Mouse (Mus musculus) MEL (cell line): ENCODE data around the gene Defa21. TPM values are rescaled to one million over a fixed set of nuclear protein-coding genes. Genes with fewer than 3 reads are reported as not detected.
"Not testable (repeated sequence)": the region's sequence is repeated elsewhere in the genome, so short reads cannot be mapped to it uniquely, and the experiment has no call there.

Experiments used
- DNase-seq: peaks from one replicate; pipeline ENCODE4 v3.0.0; 2011; ENCODE audit warnings: low read depth, low spot score
- H3K27ac ChIP-seq: 2 replicates; pipeline ENCODE4 v1.5.1; 2012; ENCODE audit warnings: low read depth, mild to moderate bottlenecking, control low read depth, low read length, moderate library complexity; ENCODE audit not compliant: control insufficient read depth
- H3K27me3 ChIP-seq, 2 experiments: fragments of 150-350 bp in 1 of 2; sonication (generic) in 1 of 2; 2 replicates each; pipeline ENCODE4 v1.6.1; 2012; ENCODE audit warnings: low read length in 2 of 2, mild to moderate bottlenecking in 2 of 2, improper control_type of control experiment in 1 of 2, moderate library complexity in 1 of 2; ENCODE audit not compliant: insufficient read depth in 2 of 2, control insufficient read depth in 1 of 2
- H3K36me3 ChIP-seq, 2 experiments: 2 replicates each; pipeline ENCODE4 v1.6.1; 2012 to 2014; ENCODE audit warnings: low read length in 2 of 2, improper control_type of control experiment in 1 of 2, inconsistent platforms in 1 of 2, mild to moderate bottlenecking in 1 of 2; ENCODE audit not compliant: insufficient read depth in 2 of 2, control insufficient read depth in 1 of 2
- H3K4me1 ChIP-seq, 2 experiments: fragments of 150-350 bp in 1 of 2; sonication (generic) in 1 of 2; 2 replicates each; pipeline ENCODE4 v1.6.1; 2012; ENCODE audit warnings: low read length in 2 of 2, improper control_type of control experiment in 1 of 2, mild to moderate bottlenecking in 1 of 2; ENCODE audit not compliant: insufficient read depth in 2 of 2, control insufficient read depth in 1 of 2
- H3K4me3 ChIP-seq, 2 experiments: fragments of 150-350 bp in 1 of 2; sonication (generic) in 1 of 2; 2 replicates each; pipeline ENCODE4 v1.5.1; 2012; ENCODE audit warnings: low read depth in 2 of 2, low read length in 2 of 2, mild to moderate bottlenecking in 2 of 2, moderate library complexity in 2 of 2, control low read depth in 1 of 2, improper control_type of control experiment in 1 of 2; ENCODE audit not compliant: control insufficient read depth in 1 of 2, insufficient read depth in 1 of 2
- H3K79me2 ChIP-seq: 2 replicates; pipeline ENCODE4 v1.6.1; 2012; ENCODE audit warnings: mild to moderate bottlenecking, low read length, moderate library complexity; ENCODE audit not compliant: control insufficient read depth, poor library complexity, insufficient read depth
- H3K9ac ChIP-seq: 2 replicates; pipeline ENCODE4 v1.6.1; 2012; ENCODE audit warnings: low read depth, mild to moderate bottlenecking, control low read depth, low read length, moderate library complexity; ENCODE audit not compliant: control insufficient read depth, poor library complexity, severe bottlenecking
- H3K9me3 ChIP-seq: fragments of 150-350 bp; sonication (generic); replicated peaks from 2 replicates; pipeline ENCODE4 v1.6.1; 2012; ENCODE audit warnings: mild to moderate bottlenecking, low read length, improper control_type of control experiment, moderate library complexity; ENCODE audit not compliant: insufficient read depth
- BHLHE40 ChIP-seq: IDR thresholded peaks from 2 replicates; pipeline ENCODE4 v1.6.1; 2012; ENCODE audit warnings: low read depth, mild to moderate bottlenecking, inconsistent platforms, low read length, improper control_type of control experiment, borderline replicate concordance
- E2F4 ChIP-seq: IDR thresholded peaks from 2 replicates; pipeline ENCODE4 v1.6.1; 2011; ENCODE audit warnings: low read depth, low read length, improper control_type of control experiment, borderline replicate concordance
- ELF1 ChIP-seq: IDR thresholded peaks from 2 replicates; pipeline ENCODE4 v1.6.1; 2014; ENCODE audit warnings: low read depth, mild to moderate bottlenecking, inconsistent platforms, low read length, improper control_type of control experiment, moderate library complexity
- ETS1 ChIP-seq: IDR thresholded peaks from 2 replicates; pipeline ENCODE4 v1.6.1; 2012; ENCODE audit warnings: low read depth, mild to moderate bottlenecking, inconsistent platforms, low read length, improper control_type of control experiment, moderate library complexity
- MAFK ChIP-seq: IDR thresholded peaks from 2 replicates; pipeline ENCODE4 v1.6.1; 2011; ENCODE audit warnings: low read depth, mild to moderate bottlenecking, low read length, improper control_type of control experiment, borderline replicate concordance
- MAZ ChIP-seq: IDR thresholded peaks from 2 replicates; pipeline ENCODE4 v1.6.1; 2012; ENCODE audit warnings: low read depth, mild to moderate bottlenecking, inconsistent platforms, low read length, improper control_type of control experiment
- MEF2A ChIP-seq: IDR thresholded peaks from 2 replicates; pipeline ENCODE4 v1.6.1; 2014; ENCODE audit warnings: low read depth, mild to moderate bottlenecking, inconsistent platforms, low read length, improper control_type of control experiment; ENCODE audit not compliant: poor library complexity, insufficient replicate concordance, severe bottlenecking; ENCODE audit errors: extremely low read depth
- MYB ChIP-seq: IDR thresholded peaks from 2 replicates; pipeline ENCODE4 v1.6.1; 2011; ENCODE audit warnings: mild to moderate bottlenecking, low read depth, low read length, improper control_type of control experiment
- MYC ChIP-seq: IDR thresholded peaks from 2 replicates; pipeline ENCODE4 v1.6.1; 2011; ENCODE audit warnings: low read depth, mild to moderate bottlenecking, low read length, improper control_type of control experiment, moderate library complexity
- NRF1 ChIP-seq: IDR thresholded peaks from 2 replicates; pipeline ENCODE4 v1.6.1; 2014; ENCODE audit warnings: low read depth, mild to moderate bottlenecking, inconsistent platforms, low read length, improper control_type of control experiment, moderate library complexity; ENCODE audit not compliant: poor library complexity, insufficient read depth, severe bottlenecking
- RAD21 ChIP-seq: IDR thresholded peaks from 2 replicates; pipeline ENCODE4 v1.6.1; 2011; ENCODE audit warnings: mild to moderate bottlenecking, low read depth, low read length, improper control_type of control experiment
- TBP ChIP-seq: IDR thresholded peaks from 2 replicates; pipeline ENCODE4 v1.8.0; 2011; ENCODE audit warnings: low read depth, low read length, improper control_type of control experiment
- ZC3H11A ChIP-seq: IDR thresholded peaks from 2 replicates; pipeline ENCODE4 v1.6.1; 2012; ENCODE audit warnings: low read depth, mild to moderate bottlenecking, inconsistent platforms, low read length, improper control_type of control experiment
- ZKSCAN1 ChIP-seq: IDR thresholded peaks from 2 replicates; pipeline ENCODE4 v1.6.1; 2012; ENCODE audit warnings: low read depth, mild to moderate bottlenecking, inconsistent platforms, low read length, improper control_type of control experiment, moderate library complexity
- ZMIZ1 ChIP-seq: IDR thresholded peaks from 2 replicates; pipeline ENCODE4 v1.6.1; 2012; ENCODE audit warnings: low read depth, mild to moderate bottlenecking, inconsistent platforms, low read length, improper control_type of control experiment, moderate library complexity
- polyA plus RNA-seq, 2 experiments: library from polyadenylated mRNA; stranded (reverse) in 1 of 2; unstranded in 1 of 2; fragments of >175 nt in 1 of 2; fragments of >200 nt in 1 of 2; gene quantifications; 2 replicates each; pipeline versions ENCODE4 v1.2.1 to v1.2.4; 2012; ENCODE audit warnings: low replicate concordance in 2 of 2, low read depth in 1 of 2; ENCODE audit not compliant: insufficient read length in 2 of 2, insufficient read depth in 1 of 2, missing spikeins in 1 of 2
- total RNA-seq: library from RNA; depleted of rRNA; stranded (reverse); fragments of 300-350 nt; gene quantifications from 2 replicates; pipeline ENCODE4 v1.2.3, GENCODE M21; 2012; rRNA removed

Gene Defa21
- total RNA-seq (not detected in 2 replicates), polyA plus RNA-seq (not detected)

- H3K4me3 ChIP-seq, H3K9ac ChIP-seq, H3K36me3 ChIP-seq, H3K4me1 ChIP-seq, H3K27me3 ChIP-seq, H3K27ac ChIP-seq, H3K79me2 ChIP-seq, DNase-seq, H3K9me3 ChIP-seq: not testable (repeated sequence)
Observed at GRCm38 (mm10) chr8:21025245-21025644, at the start of gene Defa21. Gene Defa21 (plus strand): TSS chr8:21025545.

GRCm38 (mm10) chr8:20979846-20980245 lies 45.5 kb upstream of the Defa21 start:
- no peak for DNase-seq
- no peak overlapping the region for H3K9ac ChIP-seq
- H3K36me3 ChIP-seq, result no peaks in the 10 kb centered on the region
- H3K27me3 ChIP-seq, result no peaks in the 10 kb centered on the region
- H3K4me1 ChIP-seq, result no peaks in the 10 kb centered on the region
- TF ChIP-seq ETS1, result no peak
- TF ChIP-seq MYC, result no peak
- TF ChIP-seq MEF2A, result no peak
- no peak for TF ChIP-seq MAZ
- no peak for TF ChIP-seq ZKSCAN1
- TF ChIP-seq E2F4, result no peak
- TF ChIP-seq RAD21, result no peak
- TF ChIP-seq NRF1, result no peak
- TF ChIP-seq MAFK, result no peak
- no peak for TF ChIP-seq MYB
- TF ChIP-seq ZC3H11A, result no peak
- no peak for TF ChIP-seq TBP
- no peak for TF ChIP-seq BHLHE40
- no peak for TF ChIP-seq ZMIZ1
- TF ChIP-seq ELF1, result no peak
- H3K27ac ChIP-seq, result no peak overlapping the region
- no peaks in the 10 kb centered on the region for H3K9me3 ChIP-seq
- no peaks in the 10 kb centered on the region for H3K79me2 ChIP-seq
- H3K4me3 ChIP-seq, result no peak overlapping the region

- H3K9me3 ChIP-seq, DNase-seq, H3K4me3 ChIP-seq, H3K36me3 ChIP-seq, H3K27ac ChIP-seq, H3K79me2 ChIP-seq, H3K4me1 ChIP-seq, H3K9ac ChIP-seq, H3K27me3 ChIP-seq: not testable (repeated sequence)
Observed at GRCm38 (mm10) chr8:20994042-20994441, 31.3 kb upstream of the Defa21 start.
